Mouse (Mus musculus) myocyte (in vitro differentiated cells): ENCODE results near the gene Olfr272. TPM values are rescaled to one million over a fixed set of nuclear protein-coding genes. Genes with fewer than 3 reads are reported as not detected.

Source experiments
- H3K27me3 ChIP-seq: one replicate; pipeline ENCODE4 v1.6.1; 2011; ENCODE audit not compliant: control insufficient read depth, insufficient read depth, insufficient read length
- H3K36me3 ChIP-seq: one replicate; pipeline ENCODE4 v1.6.1; 2011; ENCODE audit not compliant: control insufficient read depth, insufficient read depth
- H3K4me2 ChIP-seq: one replicate; pipeline ENCODE4 v1.6.1; 2011; ENCODE audit warnings: low read depth, control low read depth
- H3K4me3 ChIP-seq: one replicate; pipeline ENCODE4 v1.5.1; 2011; ENCODE audit warnings: mild to moderate bottlenecking, control low read depth, moderate library complexity
- H3K79me2 ChIP-seq: one replicate; pipeline ENCODE4 v1.6.1; 2011; ENCODE audit not compliant: control insufficient read depth, insufficient read depth
- H3ac ChIP-seq: one replicate; pipeline ENCODE4 v1.6.1; 2011; ENCODE audit not compliant: control insufficient read depth, insufficient read length
- CEBPB ChIP-seq: IDR thresholded peaks from 2 replicates; pipeline ENCODE4 v1.6.1; 2011; ENCODE audit warnings: mild to moderate bottlenecking, moderate library complexity; ENCODE audit not compliant: poor library complexity, insufficient read depth, severe bottlenecking
- E2F4 ChIP-seq: IDR thresholded peaks from one replicate; pipeline ENCODE4 v1.6.1; 2011; ENCODE audit warnings: mild to moderate bottlenecking, control low read depth, moderate library complexity; ENCODE audit not compliant: insufficient read depth
- MAX ChIP-seq: IDR thresholded peaks from one replicate; pipeline ENCODE4 v1.6.1; 2011; ENCODE audit warnings: low read depth, mild to moderate bottlenecking, control low read depth
- MYOD1 ChIP-seq, 3 experiments: IDR thresholded peaks; one replicate each; pipeline ENCODE4 v1.6.1; 2011; ENCODE audit warnings: control low read depth in 2 of 3, low read depth in 2 of 3, mild to moderate bottlenecking in 2 of 3, moderate library complexity in 1 of 3; ENCODE audit not compliant: insufficient read length in 2 of 3, control insufficient read depth in 1 of 3
- MYOG ChIP-seq, 3 experiments: IDR thresholded peaks; one replicate each; pipeline ENCODE4 v1.6.1; 2011; ENCODE audit warnings: control low read depth in 2 of 3, low read depth in 2 of 3, mild to moderate bottlenecking in 2 of 3; ENCODE audit not compliant: insufficient read length in 2 of 3, control insufficient read depth in 1 of 3, insufficient read depth in 1 of 3
- POLR2A ChIP-seq: IDR thresholded peaks from one replicate; pipeline ENCODE4 v1.6.1; 2011; ENCODE audit warnings: low read depth, mild to moderate bottlenecking, control low read depth, moderate library complexity; ENCODE audit not compliant: insufficient read length
- POLR2AphosphoS2 ChIP-seq: IDR thresholded peaks from one replicate; pipeline ENCODE4 v1.6.1; 2011; ENCODE audit warnings: low read depth, control low read depth; ENCODE audit not compliant: insufficient read length
- REST ChIP-seq: IDR thresholded peaks from one replicate; pipeline ENCODE4 v1.6.1; 2011; ENCODE audit warnings: mild to moderate bottlenecking, control low read depth, moderate library complexity; ENCODE audit not compliant: insufficient read depth, insufficient read length
- SRF ChIP-seq: IDR thresholded peaks from one replicate; pipeline ENCODE4 v1.6.1; 2011; ENCODE audit warnings: low read depth; ENCODE audit not compliant: control insufficient read depth, insufficient read length
- TCF12 ChIP-seq: IDR thresholded peaks from one replicate; pipeline ENCODE4 v1.6.1; 2011; ENCODE audit warnings: mild to moderate bottlenecking, control low read depth; ENCODE audit not compliant: poor library complexity, insufficient read depth, severe bottlenecking
- TCF3 ChIP-seq: IDR thresholded peaks from one replicate; pipeline ENCODE4 v1.6.1; 2011; ENCODE audit warnings: low read depth, control low read depth; ENCODE audit not compliant: insufficient read length
- USF1 ChIP-seq: IDR thresholded peaks from one replicate; pipeline ENCODE4 v1.6.1; 2011; ENCODE audit warnings: low read depth, mild to moderate bottlenecking, control low read depth, moderate library complexity
- polyA plus RNA-seq: library from polyadenylated mRNA; unstranded; fragments of >200 nt; fragmentation: generic; extraction: Trizol; gene quantifications from one replicate; pipeline ENCODE4 v1.2.1, GENCODE M21; 2012; ENCODE audit warnings: missing spikeins

Gene Olfr272
- polyA plus RNA-seq, 1 experiment, result not detected

DNA sequence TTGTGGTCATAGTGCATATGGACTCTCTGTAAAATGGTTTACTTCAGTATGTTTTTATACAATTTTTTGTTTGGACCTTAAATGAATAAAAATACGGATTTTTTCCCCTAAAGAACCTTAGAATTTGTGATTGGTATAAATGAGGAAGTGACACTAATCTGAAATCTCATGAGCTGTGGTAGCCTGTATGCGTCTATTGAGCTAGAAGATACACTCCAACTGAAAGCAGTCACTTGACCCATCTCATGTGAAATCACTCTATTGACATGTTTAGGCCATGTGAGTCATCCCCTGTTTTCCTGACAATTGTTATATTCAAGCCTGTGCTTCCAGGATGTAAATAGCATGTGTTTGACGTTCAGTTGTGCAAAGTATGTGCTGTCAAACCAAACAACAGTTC, 9.4 kb downstream of the Olfr272 start:
- Histone ChIP-seq H3ac (no peak overlapping the region), H3K79me2 (no peaks in the 10 kb centered on the region), H3K4me2 (no peak overlapping the region), H3K36me3 (no peaks in the 10 kb centered on the region), H3K27me3 (no peaks in the 10 kb centered on the region), H3K4me3 (no peak overlapping the region)
- TF ChIP-seq TCF3, result no peak
- TF ChIP-seq USF1, result no peak
- TF ChIP-seq MYOD1 (IDR thresholded peaks at IDR 0.05; ENCODE audit: control insufficient read depth in 1 of 3, insufficient read length in 2 of 3, low read depth in 2 of 3), result no peak
- TF ChIP-seq MYOG (IDR thresholded peaks at IDR 0.05; ENCODE audit: control insufficient read depth in 1 of 3, insufficient read depth in 1 of 3, insufficient read length in 2 of 3, low read depth in 2 of 3), result no peak
- TF ChIP-seq POLR2AphosphoS2, result no peak
- TF ChIP-seq MAX, result no peak
- no peak for TF ChIP-seq REST
- no peak for TF ChIP-seq CEBPB
- TF ChIP-seq POLR2A, result no peak
- no peak for TF ChIP-seq SRF
- no peak for TF ChIP-seq E2F4
- no peak for TF ChIP-seq TCF12

DNA sequence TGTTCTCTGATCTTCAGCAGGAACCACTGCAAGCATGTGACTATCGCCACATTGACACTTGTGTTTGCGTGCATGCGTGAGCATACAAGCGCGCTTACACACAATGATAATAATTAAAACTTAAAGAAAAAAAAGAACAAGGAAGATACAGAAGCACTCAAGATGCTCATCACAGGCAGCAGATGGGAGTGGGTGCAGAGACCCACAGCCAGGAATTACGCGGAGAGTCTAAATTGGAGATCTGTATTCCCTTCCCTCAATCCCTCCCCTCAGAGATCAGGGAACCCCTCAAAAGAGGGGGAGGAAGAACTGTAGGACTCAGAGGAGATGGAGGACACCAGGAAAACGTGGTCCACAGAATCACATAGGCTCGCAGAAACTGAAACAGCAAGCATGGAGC, 54.8 kb downstream of the Olfr272 start:
- Histone ChIP-seq H3K4me2 (no peak overlapping the region), H3ac (no peak overlapping the region)

More for the DNA sequence above, 54.8 kb downstream of the Olfr272 start:
- Histone ChIP-seq H3K4me3 (no peak overlapping the region), H3K79me2 (no peaks in the 10 kb centered on the region), H3K27me3 (no peaks in the 10 kb centered on the region), H3K36me3 (no peaks in the 10 kb centered on the region)
- TF ChIP-seq TCF3, result no peak
- TF ChIP-seq POLR2A, result no peak
- no peak for TF ChIP-seq USF1
- TF ChIP-seq TCF12, result no peak
- TF ChIP-seq E2F4, result no peak
- no peak for TF ChIP-seq POLR2AphosphoS2
- TF ChIP-seq MYOG (IDR thresholded peaks at IDR 0.05; ENCODE audit: control insufficient read depth in 1 of 3, insufficient read depth in 1 of 3, insufficient read length in 2 of 3, low read depth in 2 of 3), result no peak
- no peak for TF ChIP-seq MYOD1 (IDR thresholded peaks at IDR 0.05; ENCODE audit: control insufficient read depth in 1 of 3, insufficient read length in 2 of 3, low read depth in 2 of 3)
- TF ChIP-seq MAX, result no peak
- TF ChIP-seq SRF, result no peak
- TF ChIP-seq REST, result no peak
- TF ChIP-seq CEBPB, result no peak

Other genes starting within 250 kb of the Olfr272 start
- not detected for gene Olfr275, start 104.6 kb downstream of the Olfr272 start, polyA plus RNA-seq
- not detected for gene Olfr273, start 59.9 kb downstream of the Olfr272 start, polyA plus RNA-seq
- not detected for gene Olfr270, start 45.4 kb upstream of the Olfr272 start, polyA plus RNA-seq
- gene Nipsnap3a, start 70.1 kb upstream of the Olfr272 start, polyA plus RNA-seq, result not detected
- gene Nipsnap3b, start 92.7 kb upstream of the Olfr272 start, polyA plus RNA-seq, result 15.9 TPM
- 0.68 TPM for gene Abca1, start 240.7 kb upstream of the Olfr272 start, polyA plus RNA-seq